Mouse (Mus musculus) left cerebral cortex, adult 18-20 months (tissue): ENCODE measurements at regions not wholly inside any gene's neighbourhood (a gene's known extent, or its start where the extent isn't known, plus 50 kb on each side); places are given as distances from the start of the nearest gene placed in this dataset.

Source experiments
- DNase-seq, 2 experiments: peaks; one replicate each; pipeline ENCODE4 v3.0.0; 2021 to 2022; ENCODE audit warnings: low spot score in 2 of 2, mixed read lengths in 1 of 2

DNA sequence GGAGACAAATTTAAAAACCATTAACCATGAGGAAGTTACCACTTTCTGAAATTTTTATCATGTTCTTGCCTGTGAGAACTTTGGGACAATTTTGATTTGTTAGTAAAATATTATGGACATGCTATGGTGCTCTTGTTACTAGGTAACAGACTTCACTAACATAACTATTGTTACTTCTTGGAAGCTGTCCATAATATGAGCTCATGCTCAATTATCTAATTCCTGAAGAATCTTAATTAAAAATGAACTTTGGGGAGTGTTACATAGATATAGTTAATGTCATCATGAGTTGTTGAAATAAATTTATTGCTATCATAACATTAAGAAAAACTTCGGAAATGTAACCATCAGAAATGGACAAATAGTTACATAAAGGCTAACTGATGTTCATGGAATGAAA, 486.5 kb upstream of the Adamts5 start:
- DNase-seq: no peak

DNA sequence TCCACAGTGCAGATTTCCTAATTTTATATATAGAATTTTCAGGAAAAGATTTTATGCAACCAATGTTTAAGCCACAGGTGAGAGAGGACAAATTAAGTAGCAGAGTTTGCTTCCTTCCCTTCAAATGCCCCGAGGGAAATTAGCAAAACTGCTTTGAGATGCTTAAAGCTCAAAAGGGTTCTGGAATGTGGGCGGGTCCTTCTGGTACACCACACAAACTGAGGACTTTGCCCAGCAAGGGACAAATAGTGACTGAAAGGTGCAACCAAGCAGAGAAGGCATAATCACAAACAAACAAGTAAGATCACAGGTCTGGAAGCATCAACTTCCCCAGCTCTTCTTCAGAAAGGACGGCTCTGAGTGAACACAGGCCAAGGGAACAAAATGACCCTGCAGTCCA, 476.4 kb upstream of the Adamts5 start:
- no peak for DNase-seq

DNA sequence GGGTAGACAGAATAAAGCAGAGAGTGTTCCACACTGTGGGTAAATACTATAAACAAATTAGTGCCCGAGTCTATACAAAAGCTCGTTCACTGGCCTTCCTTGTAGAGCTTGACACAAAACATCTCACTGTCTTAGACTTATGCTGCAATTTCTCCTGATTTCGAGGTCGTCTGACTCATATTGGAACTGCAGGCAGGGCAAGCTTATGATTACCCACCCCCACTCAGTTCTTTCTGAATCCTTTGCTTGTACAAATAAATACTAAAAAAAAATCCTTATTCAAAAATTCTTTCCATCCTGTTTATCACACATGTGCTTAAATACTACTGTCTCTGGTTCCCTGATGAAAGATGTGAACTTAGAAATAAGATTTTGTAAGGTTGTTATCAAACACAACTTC, 470.0 kb upstream of the Adamts5 start:
- no peak for DNase-seq

DNA sequence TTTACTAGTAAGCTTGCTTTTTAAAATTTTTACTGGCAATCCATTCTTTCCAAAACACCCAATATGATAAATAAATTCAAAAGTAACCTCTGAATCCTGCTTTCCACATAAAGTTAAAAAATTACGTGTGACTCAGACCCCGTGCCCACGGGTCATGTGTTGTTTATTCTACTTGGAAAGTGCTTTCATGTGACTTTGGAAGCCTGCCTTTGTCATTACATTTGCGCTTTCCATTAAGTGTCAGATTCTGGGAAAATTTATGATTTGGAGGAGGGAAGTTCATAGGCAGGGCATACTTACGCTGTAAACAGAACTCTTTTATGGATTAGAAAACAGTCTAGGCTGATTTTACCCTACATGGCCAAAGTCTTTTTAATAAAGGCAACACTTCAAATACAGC, 466.8 kb upstream of the Adamts5 start:
- no peak for DNase-seq

DNA sequence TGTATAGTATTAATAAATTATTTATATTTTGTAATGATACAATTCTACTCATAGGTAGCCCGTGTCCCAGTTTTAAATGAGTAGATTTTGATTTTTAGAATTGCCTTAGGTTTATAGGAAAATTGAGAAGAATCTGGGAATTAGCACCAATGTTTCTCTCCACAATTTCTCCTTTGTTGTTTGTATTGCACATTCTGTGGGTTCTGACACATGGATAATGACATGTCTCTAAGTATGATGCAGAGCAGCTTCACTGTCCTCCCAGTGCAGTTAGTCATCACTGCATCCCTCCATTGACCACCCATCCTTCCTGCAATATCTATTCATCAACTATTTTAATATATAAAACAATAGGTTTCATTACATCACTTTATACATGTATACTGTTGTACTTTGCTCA, 464.6 kb upstream of the Adamts5 start:
- DNase-seq: no peak

DNA sequence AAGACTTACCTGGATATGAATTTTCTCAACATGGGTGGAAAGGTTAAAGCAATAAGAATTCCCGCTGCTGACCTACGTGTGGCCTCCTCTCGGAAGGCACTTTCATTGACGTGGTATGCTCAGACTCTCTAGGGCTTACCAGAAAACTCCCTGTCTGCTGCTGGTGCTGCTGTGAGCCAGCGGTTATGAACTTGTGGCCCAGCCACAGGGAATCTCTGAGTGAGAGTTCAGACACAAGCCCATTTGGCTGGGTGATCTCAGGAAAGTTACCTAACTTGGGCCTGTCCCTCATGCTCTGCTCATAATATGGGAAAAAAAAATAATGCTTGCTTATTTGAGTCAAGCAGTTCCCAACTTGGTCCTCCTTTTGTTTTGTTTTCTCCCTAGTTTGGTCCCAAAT, 459.5 kb upstream of the Adamts5 start:
- DNase-seq: no peak

DNA sequence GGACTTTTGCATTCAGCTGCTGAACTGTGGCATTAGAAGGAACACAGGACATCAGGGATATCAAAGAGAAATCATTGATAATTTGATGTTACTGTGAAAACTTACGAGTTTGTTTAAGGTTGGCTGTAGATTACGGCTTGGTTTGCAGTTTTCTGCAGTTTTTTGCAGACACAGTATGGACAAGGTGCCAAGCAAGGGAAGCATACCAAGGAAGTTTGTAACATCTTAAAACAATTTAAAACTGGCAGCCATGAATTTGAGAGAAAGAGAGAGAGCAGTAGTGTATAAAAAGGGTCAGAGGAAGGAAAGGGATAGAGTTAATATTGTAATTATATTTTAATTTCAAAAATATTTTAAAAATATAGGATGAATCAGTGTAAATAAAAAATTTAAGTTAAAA, 453.4 kb upstream of the Adamts5 start:
- no peak for DNase-seq

DNA sequence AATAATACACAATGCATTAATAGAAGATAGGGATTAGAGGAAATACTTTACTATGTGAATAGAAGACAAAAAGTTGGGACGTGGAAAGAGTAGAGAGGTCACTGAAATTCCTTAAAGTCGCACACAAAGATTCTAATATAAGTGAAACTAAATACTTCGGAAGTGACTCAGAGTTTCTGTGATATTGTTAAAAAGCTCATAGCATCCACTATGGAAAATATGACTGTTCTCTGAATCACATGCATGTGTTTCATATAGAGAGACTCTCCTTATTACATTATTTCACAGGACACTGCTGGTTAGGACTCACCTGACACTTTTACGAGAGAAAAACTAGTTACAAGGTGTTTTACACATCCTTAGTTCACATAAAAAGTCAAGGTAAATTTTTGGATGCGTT, 446.1 kb upstream of the Adamts5 start:
- DNase-seq: no peak

DNA sequence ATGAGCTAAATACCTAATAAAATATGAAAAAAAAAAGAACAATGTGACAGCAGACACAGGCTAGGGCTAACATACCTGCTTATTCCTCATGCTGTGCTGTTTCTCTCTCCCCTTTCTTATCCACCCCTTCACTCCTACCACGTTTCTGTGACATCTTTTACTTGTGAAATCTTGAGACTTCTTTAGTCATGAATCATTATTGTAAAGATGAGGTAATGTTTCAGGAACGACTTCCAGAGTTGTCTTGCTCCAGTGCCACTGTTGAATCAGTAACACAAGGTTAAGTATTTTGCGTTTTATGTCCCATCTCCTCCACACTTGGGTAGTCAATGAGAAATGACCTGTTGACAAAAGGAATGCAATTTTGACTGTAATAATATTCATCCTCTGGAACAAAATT, 445.3 kb upstream of the Adamts5 start:
- DNase-seq: no peak

DNA sequence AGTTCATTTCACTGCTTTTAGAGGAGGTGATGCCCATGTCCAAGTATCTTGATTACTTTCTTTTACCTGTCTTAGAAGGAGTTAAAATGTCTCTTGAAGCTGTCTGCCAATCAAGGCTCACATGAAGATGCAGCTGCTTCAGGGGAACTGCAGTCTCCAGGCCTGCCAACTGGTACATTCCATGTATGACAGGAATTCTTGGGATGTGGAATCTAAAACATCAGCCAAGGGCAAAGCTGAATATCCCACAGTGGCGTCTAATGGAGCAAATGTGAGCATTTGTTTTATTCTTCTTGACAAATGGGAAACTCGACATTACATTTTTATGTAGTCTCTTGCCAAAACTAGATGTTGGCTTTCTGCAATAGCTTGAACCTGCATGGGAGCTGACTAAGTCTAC, 438.7 kb upstream of the Adamts5 start:
- DNase-seq: no peak

DNA sequence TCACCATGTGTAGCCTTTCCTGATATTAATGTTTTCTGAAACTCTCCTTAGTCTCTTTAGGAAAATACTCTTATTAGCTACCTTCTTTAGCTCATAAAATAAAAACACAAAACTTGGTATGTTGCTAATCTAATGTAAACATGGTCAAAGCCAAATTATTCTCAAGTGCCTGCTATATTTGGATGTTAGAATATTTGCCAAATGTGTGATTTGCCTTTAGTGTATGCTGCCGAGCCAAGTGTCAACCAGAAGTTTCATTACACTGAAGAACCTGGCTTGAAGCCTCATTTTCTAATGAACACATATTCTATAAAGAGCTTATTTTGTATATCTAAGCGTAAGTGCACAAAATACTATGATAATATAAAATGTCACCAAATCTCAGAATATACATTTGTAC, 423.8 kb upstream of the Adamts5 start:
- no peak for DNase-seq

DNA sequence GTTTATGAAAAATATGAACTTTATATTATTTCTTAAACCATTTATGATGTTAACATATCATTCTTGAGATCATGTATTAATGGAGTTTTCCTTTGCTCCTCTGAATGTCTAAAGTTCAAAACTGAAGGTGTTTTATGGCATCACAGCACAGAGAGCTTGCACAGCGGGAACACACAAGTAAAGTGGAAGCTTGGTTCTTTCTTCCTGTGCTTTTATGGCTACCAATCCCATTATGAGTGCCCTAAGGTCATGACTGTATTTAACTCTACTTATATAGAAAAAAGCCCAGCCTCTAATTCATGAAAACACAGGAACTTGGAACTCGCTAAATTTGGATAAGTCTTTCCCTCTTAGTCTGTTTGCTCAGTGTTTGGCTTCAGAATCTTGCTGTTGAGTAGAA, 417.3 kb upstream of the Adamts5 start:
- DNase-seq: no peak

DNA sequence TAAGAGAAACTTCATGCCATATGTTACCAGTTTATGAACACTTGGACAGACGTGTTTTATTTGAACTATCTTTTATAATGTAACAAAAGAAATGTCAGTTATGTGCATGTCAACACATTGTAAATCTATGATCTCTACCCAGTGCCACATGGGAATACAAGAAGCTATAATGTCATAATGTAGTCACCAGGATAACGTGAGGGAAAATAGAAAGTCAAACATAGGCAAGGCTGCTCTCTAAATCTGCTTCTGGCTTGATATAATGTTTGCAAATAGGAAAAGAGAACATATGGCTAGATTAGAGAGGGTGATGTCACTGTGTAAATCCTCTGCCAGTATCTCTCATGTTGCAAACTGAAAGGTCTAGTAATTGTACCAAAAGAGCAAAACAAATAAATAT, 408.1 kb upstream of the Adamts5 start:
- no peak for DNase-seq

DNA sequence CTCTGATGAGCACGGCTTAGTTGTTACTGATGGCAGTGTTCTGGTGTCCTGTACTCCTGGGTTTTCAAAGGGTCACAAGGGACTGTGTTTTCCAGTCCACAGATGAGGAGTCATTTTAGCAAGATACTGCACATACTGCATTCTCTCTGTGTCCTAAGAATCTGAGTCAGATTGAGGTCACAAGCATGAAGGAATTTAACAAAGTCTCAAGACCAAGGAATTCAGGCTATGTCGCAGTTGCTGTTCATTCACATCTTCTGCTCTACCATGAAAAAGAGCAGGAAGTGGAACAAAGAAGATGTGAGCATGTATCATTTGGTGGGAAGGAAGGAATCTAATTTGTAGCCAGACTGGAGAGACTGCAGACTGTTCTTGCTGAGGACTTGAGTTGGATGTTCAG, 402.2 kb upstream of the Adamts5 start:
- DNase-seq: no peak

DNA sequence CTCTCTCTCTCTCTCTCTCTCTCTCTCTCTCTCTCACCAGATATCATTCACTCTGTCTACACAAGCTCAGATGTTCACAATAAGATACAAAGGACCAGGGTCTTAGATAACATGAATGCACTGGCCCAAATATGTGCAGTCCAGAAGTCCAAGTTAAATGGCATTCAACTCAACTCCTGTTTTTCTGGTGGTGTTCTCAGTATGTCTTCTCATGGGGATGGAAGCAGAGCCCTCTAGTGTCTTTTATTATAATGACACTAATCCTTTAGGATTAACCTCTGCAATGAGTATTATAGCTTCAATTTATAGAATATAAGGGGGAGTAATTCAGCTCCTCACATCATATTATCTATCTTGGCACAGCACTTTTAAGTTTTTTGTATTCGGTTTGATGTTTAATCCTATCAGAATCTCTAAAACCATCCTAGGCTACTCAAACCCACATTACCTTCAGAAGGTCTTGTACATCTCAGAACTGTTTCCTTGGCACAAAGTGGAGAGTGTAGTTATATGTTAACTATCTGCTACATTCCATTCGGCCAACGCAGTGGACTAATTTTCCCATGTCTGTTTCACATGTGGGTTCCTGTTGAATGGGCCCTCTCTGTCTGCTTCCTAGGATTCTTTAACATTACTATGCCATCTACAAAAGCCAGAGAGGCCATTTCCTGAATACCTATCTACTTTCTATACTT, 401.0 kb upstream of the Adamts5 start:
- DNase-seq: no peak

DNA sequence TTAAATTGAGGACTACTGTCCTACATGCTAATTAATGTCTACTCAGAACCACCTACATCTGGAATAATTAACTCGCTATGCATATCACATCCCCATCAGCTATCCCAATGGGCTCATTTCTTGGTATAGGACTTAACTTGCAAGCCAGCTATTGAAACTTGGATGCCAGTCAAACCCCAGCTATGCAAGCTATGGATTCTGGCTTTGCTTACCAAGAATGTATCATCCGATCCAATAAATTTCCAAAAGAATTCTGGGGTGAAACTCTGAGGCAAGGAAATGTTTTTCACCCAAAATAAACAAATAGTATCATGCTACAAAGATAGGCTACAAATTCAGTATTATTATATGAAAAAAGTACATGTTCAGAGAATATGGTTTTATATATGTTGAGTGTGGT, 392.8 kb upstream of the Adamts5 start:
- no peak for DNase-seq

DNA sequence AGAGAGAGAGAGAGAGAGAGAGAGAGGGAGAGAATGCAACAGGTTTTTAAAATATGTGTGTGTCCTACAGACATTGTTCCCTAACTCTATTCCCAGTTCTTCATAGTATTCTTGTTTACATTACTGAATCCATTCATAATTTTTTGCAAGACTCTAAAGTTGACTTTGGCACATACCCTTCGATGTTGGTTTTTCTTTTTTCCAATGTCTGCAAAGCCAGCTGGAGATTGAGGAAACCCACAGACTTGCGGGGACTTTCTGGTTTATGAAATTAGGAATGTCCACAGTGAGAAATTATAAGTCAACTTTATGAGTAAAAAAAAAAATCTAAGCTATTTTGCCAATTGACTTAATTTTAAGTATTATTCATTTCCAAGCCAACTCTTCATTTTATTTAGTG, 379.7 kb upstream of the Adamts5 start:
- DNase-seq: no peak

DNA sequence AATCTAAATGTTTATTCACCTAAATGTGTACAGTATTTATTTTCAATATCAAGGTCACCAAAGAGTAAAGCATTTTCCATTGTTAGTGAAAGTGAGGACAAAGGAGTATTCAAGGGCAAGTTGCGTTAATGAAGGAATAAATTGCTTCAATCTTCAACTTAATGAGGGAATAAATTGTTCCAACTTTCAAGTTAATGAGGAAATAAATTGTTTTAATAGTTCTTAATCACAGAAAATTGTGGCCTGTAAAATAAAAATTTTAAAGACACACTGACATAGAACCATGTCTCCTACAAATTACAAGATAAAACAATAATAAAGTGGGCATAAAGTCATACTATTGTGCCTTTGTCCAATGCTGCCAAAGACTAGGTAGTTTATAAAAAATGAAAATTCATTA, 375.4 kb upstream of the Adamts5 start:
- DNase-seq: no peak

DNA sequence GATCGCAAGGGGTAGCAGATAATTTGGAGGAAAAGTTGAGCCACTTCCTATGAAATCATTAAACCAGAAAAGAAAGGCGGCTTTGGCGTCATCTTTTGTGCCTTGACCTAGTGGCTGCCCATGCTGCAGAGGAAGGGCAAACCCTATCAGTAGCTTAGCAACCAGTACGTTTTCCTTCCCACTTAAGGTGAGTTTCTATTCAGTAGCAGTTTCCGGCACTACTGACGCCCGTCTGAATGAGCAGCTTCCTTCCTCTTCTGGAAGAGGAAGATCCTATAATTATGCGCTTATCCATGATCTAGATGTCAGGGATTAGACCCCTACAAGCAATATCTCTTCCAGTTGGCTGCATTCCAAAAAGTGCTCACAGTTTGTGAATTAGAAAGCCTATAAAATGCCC, 360.0 kb upstream of the Adamts5 start:
- DNase-seq: no peak

DNA sequence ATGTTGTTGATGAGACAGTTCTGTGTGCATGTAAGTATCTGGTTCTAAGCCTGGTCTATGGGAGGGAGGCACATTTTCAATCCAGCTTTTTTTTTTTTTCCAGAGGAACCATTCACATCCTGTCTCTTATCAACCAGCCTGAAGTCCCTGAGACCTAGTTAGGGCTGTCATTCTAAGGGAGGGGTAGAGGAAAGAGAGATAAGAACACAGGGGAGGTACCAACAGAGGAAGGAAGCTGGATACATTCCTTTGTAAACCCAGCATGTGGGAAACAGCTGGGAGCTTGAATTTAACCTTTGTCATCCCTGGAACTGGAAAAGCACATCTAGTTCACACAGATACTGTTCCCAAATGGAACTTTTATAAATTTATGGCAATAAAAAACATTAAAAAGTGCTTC, 351.0 kb upstream of the Adamts5 start:
- DNase-seq: no peak

DNA sequence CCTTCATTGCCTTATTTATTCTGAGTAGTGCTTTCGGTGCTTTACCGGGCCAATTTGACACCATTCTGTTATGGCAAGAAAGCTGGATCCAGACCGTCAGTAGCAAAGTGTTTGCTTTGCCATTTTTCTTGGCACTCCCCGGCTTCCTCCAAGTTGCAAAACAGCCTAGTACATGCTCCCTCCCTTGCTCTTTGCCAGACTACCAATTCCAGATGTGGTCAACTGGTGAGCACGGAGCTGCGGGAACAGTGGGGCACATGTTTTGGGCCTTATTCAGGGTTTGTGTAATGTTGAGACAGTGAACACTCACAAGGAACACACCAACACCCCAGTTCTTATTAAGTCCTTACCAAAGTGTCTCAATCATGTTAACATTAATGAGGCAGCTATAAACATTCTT, 348.4 kb upstream of the Adamts5 start:
- DNase-seq: no peak

DNA sequence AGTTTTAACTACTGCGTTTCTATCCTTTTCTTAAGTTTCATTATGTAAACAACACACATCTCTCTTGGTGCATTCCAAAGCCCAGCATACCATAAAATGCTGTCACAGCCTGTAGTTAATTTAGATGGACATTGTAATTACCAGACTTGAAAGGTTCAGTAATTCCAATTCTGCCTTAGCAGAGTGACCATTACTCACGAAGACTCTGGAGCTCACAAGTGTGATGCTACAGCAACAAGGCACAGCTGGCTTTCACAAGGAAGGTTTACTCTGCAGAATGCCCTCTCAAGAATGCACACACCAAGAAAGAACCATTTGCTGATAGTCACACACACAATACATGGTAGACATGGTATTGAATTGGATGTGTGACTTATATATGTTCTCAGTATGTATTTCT, 342.6 kb upstream of the Adamts5 start:
- DNase-seq: no peak

DNA sequence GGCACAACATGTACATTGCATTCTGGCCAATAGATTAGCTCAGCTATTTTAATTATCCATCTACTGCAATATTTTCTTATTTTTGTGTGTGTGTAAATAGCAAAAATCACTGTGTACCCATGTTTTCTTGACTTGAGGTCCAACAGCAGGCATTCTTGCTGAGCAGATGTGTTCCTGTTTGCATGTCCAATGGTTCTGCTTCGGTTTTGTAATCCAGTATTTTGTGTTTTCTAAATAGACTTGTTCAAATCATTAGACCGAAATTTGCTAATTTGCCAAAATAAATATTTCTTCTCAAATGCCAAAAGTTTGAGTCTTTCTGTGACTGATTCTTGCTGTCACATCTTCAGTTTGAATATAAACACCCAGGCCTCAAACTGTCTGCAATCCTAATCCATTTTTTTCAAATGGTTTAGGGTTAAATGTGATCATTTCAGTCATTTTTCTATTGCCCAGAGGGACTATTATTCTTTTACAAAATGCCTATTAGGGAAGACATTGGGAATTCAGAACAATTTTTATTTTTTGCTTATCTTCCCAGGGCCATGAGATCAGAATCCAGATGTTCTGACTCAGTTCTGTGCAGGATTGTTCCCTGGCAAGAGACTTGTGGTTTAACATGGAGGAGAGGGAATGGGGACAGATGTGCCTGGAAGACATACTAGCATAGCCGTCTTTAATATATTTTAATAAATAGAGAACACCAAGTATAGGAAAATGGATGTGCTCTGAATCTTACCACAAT, 341.3 kb upstream of the Adamts5 start:
- no peak for DNase-seq
